23 mouse cellular contexts compared by ENCODE assay signal in the genomic region with DNA sequence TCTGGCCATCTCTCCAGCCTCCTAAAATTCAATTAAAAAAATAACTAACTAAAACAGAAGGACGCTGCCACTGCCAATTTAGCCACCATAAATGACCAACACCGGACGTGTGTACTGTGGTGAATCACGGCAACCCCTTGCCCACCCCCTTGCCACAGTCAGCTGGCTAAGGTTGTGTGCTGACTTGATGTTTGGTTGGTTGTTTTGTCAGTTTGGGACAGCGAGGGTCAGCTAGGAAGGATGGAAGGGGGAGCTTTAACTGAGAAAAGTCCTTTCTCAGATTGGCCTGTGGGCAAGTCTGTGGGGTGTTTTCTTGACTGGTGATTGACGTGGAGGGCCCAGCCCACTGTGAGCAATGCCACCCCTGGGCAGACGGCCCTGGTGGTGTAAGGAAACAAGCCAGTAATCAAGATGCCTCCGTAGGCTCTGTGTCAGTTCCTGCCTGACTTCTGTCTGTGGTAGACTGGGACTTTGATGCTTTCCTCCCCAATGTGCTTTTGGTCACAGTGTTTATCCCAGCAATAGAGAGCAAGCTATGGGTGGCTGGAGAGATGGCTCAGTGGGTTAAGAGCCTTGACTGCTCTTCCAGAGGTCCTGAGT. TPM values are rescaled to one million over a fixed set of nuclear protein-coding genes. Genes with fewer than 3 reads are reported as not detected.
A peak's percentile ranks its signal among the peaks of the same experiment; 100 is the strongest.
DNase-seq lines count a peak whose midpoint lies in the region; ATAC-seq lines count a peak whose summit lies in the region.
"Had no signal": no experiment of that assay in that cellular context is flagged by ENCODE, and none has a peak within 500 bp of the region (broad histone marks: within the 10 kb centered on the region; RNA-seq: fewer than 3 reads in every experiment).

No protein-coding gene starts in this region.

- H3K27ac ChIP-seq in forebrain, embryonic 16.5 days (ENCODE audit: low read length) = no peak overlapping the region
- no peak overlapping the region for H3K27ac ChIP-seq in forebrain, embryonic 11.5 days (ENCODE audit: low read depth, low read length)
- no peak overlapping the region for H3K27ac ChIP-seq in hindbrain, embryonic 14.5 days
- no peak overlapping the region for H3K27ac ChIP-seq in hindbrain, embryonic 12.5 days
- H3K27ac ChIP-seq: embryonic facial prominence, embryonic 13.5 days; forebrain, embryonic 12.5 days had no signal

- no peak overlapping the region for H3K4me3 ChIP-seq in forebrain, embryonic 16.5 days (replicated peaks; ENCODE audit: low read length)
- no peak overlapping the region for H3K4me3 ChIP-seq in forebrain, embryonic 11.5 days (ENCODE audit: low read depth, low read length)
- no peak overlapping the region for H3K4me3 ChIP-seq in hindbrain, embryonic 14.5 days (replicated peaks; ENCODE audit: low read length)
- no peak overlapping the region for H3K4me3 ChIP-seq in hindbrain, embryonic 12.5 days
- H3K4me3 ChIP-seq: embryonic facial prominence, embryonic 13.5 days; forebrain, embryonic 12.5 days had no signal

- no peak overlapping the region for H3K9ac ChIP-seq in forebrain, embryonic 16.5 days (replicated peaks; ENCODE audit: low read depth, low read length)
- no peak overlapping the region for H3K9ac ChIP-seq in forebrain, embryonic 11.5 days (ENCODE audit: low read length)
- H3K9ac ChIP-seq in hindbrain, embryonic 14.5 days = no peak overlapping the region
- H3K9ac ChIP-seq in hindbrain, embryonic 12.5 days = no peak overlapping the region
- H3K9ac ChIP-seq: embryonic facial prominence, embryonic 13.5 days; forebrain, embryonic 12.5 days; forebrain, postnatal 0 days had no signal

- 64% methylated on average over 8 of the region's 8 CpGs for WGBS in forebrain, embryonic 16.5 days
- 85% methylated on average over 8 of the region's 8 CpGs for WGBS in forebrain, embryonic 11.5 days
- WGBS in hindbrain, embryonic 14.5 days = 77% methylated on average over 8 of the region's 8 CpGs
- 87% methylated on average over 8 of the region's 8 CpGs for WGBS in hindbrain, embryonic 12.5 days

- ATAC-seq in forebrain, embryonic 16.5 days = peak; percentile 21; the same call in 1 of the 2 replicates
- ATAC-seq in forebrain, embryonic 11.5 days (replicated peaks; ENCODE audit: low FRiP score) = no peak
- ATAC-seq in hindbrain, embryonic 14.5 days (ENCODE audit: low FRiP score) = 0 out of 2 replicates have a peak, but pooled peaks have one; percentile 32
- no peak for ATAC-seq in hindbrain, embryonic 12.5 days (ENCODE audit: low FRiP score)
- ATAC-seq: activated CD4-positive, CD25-positive, alpha-beta regulatory T cell, adult 4 months; CD4-positive, CD25-positive, alpha-beta regulatory T cell, adult 4 months; Patski had no signal

- H3K36me3 ChIP-seq in forebrain, embryonic 16.5 days (ENCODE audit: control insufficient read depth, insufficient read depth) = no peaks in the 10 kb centered on the region
- H3K36me3 ChIP-seq in forebrain, embryonic 11.5 days (ENCODE audit: control insufficient read depth, insufficient read depth, low read length) = no peaks in the 10 kb centered on the region
- H3K36me3 ChIP-seq in hindbrain, embryonic 14.5 days (replicated peaks; ENCODE audit: control insufficient read depth, insufficient read depth) = no peaks in the 10 kb centered on the region
- no peaks in the 10 kb centered on the region for H3K36me3 ChIP-seq in hindbrain, embryonic 12.5 days
- H3K36me3 ChIP-seq: embryonic facial prominence, embryonic 13.5 days; forebrain, embryonic 12.5 days; G1E had no signal

- H3K9me3 ChIP-seq in forebrain, embryonic 16.5 days (ENCODE audit: control insufficient read depth, low read length) = no peaks in the 10 kb centered on the region
- no peaks in the 10 kb centered on the region for H3K9me3 ChIP-seq in forebrain, embryonic 11.5 days (ENCODE audit: control insufficient read depth, low read length)
- no peaks in the 10 kb centered on the region for H3K9me3 ChIP-seq in hindbrain, embryonic 14.5 days (ENCODE audit: control insufficient read depth, low read length)
- H3K9me3 ChIP-seq in hindbrain, embryonic 12.5 days (replicated peaks) = no peaks in the 10 kb centered on the region
- H3K9me3 ChIP-seq: embryonic facial prominence, embryonic 13.5 days; forebrain, embryonic 12.5 days; G1E had no signal

- intact Hi-C loops in left cerebral cortex, postnatal 36 days (cut with DNase I) = no loop called here

- no peaks in the 10 kb centered on the region for H3K27me3 ChIP-seq in forebrain, embryonic 16.5 days (replicated peaks; ENCODE audit: control insufficient read depth, insufficient read depth, low read length)
- H3K27me3 ChIP-seq in forebrain, embryonic 11.5 days (ENCODE audit: control insufficient read depth, insufficient read depth, low read length) = no peaks in the 10 kb centered on the region
- H3K27me3 ChIP-seq in hindbrain, embryonic 14.5 days (ENCODE audit: control insufficient read depth, insufficient read depth, low read length) = no peaks in the 10 kb centered on the region
- no peaks in the 10 kb centered on the region for H3K27me3 ChIP-seq in hindbrain, embryonic 12.5 days
- H3K27me3 ChIP-seq: CH12.LX; embryonic facial prominence, embryonic 13.5 days; forebrain, embryonic 12.5 days; Patski had no signal

- H3K4me1 ChIP-seq in forebrain, embryonic 16.5 days (replicated peaks; ENCODE audit: control insufficient read depth, insufficient read depth, low read length) = 0 out of 2 replicates have a peak, but pooled peaks cover 3% of the 10 kb centered on the region
- no peaks in the 10 kb centered on the region for H3K4me1 ChIP-seq in forebrain, embryonic 11.5 days (replicated peaks; ENCODE audit: control insufficient read depth, insufficient read depth, low read length)
- H3K4me1 ChIP-seq in hindbrain, embryonic 14.5 days (replicated peaks; ENCODE audit: control insufficient read depth, insufficient read depth, low read length) = no peaks in the 10 kb centered on the region
- no peaks in the 10 kb centered on the region for H3K4me1 ChIP-seq in hindbrain, embryonic 12.5 days

- no peak overlapping the region for H3K4me2 ChIP-seq in forebrain, embryonic 16.5 days (ENCODE audit: low read length)
- no peak overlapping the region for H3K4me2 ChIP-seq in forebrain, embryonic 11.5 days (ENCODE audit: low read depth, low read length, severe bottlenecking)
- H3K4me2 ChIP-seq in hindbrain, embryonic 14.5 days (replicated peaks) = no peak overlapping the region
- H3K4me2 ChIP-seq in hindbrain, embryonic 12.5 days (replicated peaks) = no peak overlapping the region
- H3K4me2 ChIP-seq: embryonic facial prominence, embryonic 13.5 days; forebrain, embryonic 12.5 days had no signal

- DNase-seq in forebrain, embryonic 11.5 days (ENCODE audit: low spot score) = no peak
- no peak for DNase-seq in hindbrain, embryonic 14.5 days (ENCODE audit: low spot score)
- peak; percentile 82 for DNase-seq in MN1 (ENCODE audit: low spot score)
- no peak for DNase-seq in left cerebral cortex, postnatal 36 days (ENCODE audit: low spot score in 2 of 2)
- no peak for DNase-seq in left cerebral cortex, adult 18-20 months (ENCODE audit: low spot score in 2 of 2)
- DNase-seq: adrenal gland, adult 8-10 months; adrenal gland, postnatal 14 days; adrenal gland, postnatal 36 days; B cell, adult 2 months; cerebellum, adult 11-12 months; cerebellum, adult 2 months; cerebellum, adult 9-10 months; cerebellum, postnatal 25 days had no signal

RNA-seq across cellular contexts. Expression of gene Noct, which starts 43.8 kb away (rescaled TPM):
- polyA plus RNA-seq in forebrain, embryonic 16.5 days (2015; fragmentation: Nextera tagmentation; extraction: Ambion mirVana) = 21.3 and 23.0 TPM in 2 replicates
- 14.7 and 15.2 TPM in 2 replicates for polyA plus RNA-seq in forebrain, embryonic 11.5 days (2014; fragmentation: Nextera tagmentation; extraction: Ambion mirVana)
- polyA plus RNA-seq in hindbrain, embryonic 14.5 days (2014; fragmentation: Nextera tagmentation; extraction: Ambion mirVana) = 38.3 and 39.4 TPM in 2 replicates
- polyA plus RNA-seq in hindbrain, embryonic 12.5 days (2016; fragmentation: Nextera tagmentation; extraction: Ambion mirVana) = 18.5 and 19.3 TPM in 2 replicates
- total RNA-seq in left cerebral cortex, postnatal 36 days (2021) = 10 to 100 TPM; 49.8 to 54.2 TPM
- total RNA-seq in left cerebral cortex, adult 18-20 months (2021) = 10 to 100 TPM; 51.0 to 56.1 TPM

Comparison
In these comparisons a context has a peak if more than half of its experiments do, and no peak if none do; other contexts are left out.
1. ATAC-seq: peak in forebrain, embryonic 16.5 days (single experiment) and hindbrain, embryonic 14.5 days (single experiment); none in forebrain, embryonic 11.5 days (single experiment) and hindbrain, embryonic 12.5 days (single experiment).